Mouse (Mus musculus): ENCODE results near the gene Vasp. TPM values are rescaled to one million over a fixed set of nuclear protein-coding genes. Genes with fewer than 3 reads are reported as not detected.

Vasp gene
- polyA plus RNA-seq, 1 experiment from 2014 or later = 109 TPM

DNA sequence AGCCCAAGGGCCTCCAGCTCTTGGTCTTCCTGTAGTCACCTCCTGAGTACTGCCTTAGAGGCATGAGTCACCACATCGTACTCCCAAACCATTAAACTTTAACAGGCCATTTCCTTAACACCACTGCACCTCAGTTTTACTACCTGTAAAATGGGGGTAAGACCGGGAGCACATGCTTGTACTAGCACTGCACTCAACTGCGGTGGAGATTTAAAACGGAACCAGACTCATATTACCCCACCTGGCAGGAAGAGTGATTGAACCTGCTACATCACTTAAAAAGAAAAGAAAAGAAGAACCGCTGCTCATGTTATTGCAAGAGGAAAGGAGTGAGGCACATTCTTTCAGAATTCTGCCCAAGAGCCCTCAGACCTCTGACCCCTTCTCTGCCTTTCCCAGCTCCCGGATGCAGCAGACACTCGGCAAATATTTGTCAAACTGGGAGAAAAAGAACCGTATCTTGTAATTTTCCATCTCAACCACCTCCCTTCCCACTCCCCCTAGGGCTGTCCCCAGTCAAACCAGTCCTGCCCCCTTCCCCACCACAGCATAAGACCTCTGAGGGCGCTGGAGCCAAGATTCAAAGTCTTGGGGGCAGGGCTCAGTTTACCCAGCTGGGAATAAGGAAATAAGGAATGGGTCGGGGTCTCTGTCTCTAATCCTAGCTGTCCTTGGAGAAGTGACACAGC is 2.5 kb downstream of the Vasp start:
- H3K9ac ChIP-seq (replicated peaks; ENCODE audit: low read depth) = peak overlapping the region; percentile 78
- H3K4me1 ChIP-seq (ENCODE audit: insufficient read depth, low read depth, low read length) = peaks cover 20% of the 10 kb centered on the region; the same call in 1 of the 2 replicates
- no peaks in the 10 kb centered on the region for H3K9me3 ChIP-seq (ENCODE audit: low read length)
- peak overlapping the region; percentile 91 for H3K4me2 ChIP-seq (replicated peaks; ENCODE audit: low read depth, low read length)
- peak overlapping the region; percentile 95 for H3K27ac ChIP-seq (ENCODE audit: low read length)
- ATAC-seq = peak; percentile 39
- H3K27me3 ChIP-seq (replicated peaks; ENCODE audit: insufficient read depth, low read length) = no peaks in the 10 kb centered on the region
- 7% methylated on average over 10 of the region's 10 CpGs for WGBS
- H3K4me3 ChIP-seq (ENCODE audit: low read depth, low read length) = peak overlapping the region; percentile 90
- no peak for TF ChIP-seq CTCF (IDR thresholded peaks at IDR 0.05)
- TF ChIP-seq EP300 (IDR thresholded peaks at IDR 0.05) = no peak
- DNase-seq (ENCODE audit: low spot score) = peak; percentile 90
- H3K36me3 ChIP-seq (ENCODE audit: insufficient read depth, low read length) = no peaks in the 10 kb centered on the region; the same call in 1 of the 2 replicates

GRCm38 (mm10) chr7:19267051-19267450 is 4.6 kb downstream of the Vasp start:
- no peak for ATAC-seq
- H3K9ac ChIP-seq (replicated peaks; ENCODE audit: low read depth) = no peak overlapping the region

DNA sequence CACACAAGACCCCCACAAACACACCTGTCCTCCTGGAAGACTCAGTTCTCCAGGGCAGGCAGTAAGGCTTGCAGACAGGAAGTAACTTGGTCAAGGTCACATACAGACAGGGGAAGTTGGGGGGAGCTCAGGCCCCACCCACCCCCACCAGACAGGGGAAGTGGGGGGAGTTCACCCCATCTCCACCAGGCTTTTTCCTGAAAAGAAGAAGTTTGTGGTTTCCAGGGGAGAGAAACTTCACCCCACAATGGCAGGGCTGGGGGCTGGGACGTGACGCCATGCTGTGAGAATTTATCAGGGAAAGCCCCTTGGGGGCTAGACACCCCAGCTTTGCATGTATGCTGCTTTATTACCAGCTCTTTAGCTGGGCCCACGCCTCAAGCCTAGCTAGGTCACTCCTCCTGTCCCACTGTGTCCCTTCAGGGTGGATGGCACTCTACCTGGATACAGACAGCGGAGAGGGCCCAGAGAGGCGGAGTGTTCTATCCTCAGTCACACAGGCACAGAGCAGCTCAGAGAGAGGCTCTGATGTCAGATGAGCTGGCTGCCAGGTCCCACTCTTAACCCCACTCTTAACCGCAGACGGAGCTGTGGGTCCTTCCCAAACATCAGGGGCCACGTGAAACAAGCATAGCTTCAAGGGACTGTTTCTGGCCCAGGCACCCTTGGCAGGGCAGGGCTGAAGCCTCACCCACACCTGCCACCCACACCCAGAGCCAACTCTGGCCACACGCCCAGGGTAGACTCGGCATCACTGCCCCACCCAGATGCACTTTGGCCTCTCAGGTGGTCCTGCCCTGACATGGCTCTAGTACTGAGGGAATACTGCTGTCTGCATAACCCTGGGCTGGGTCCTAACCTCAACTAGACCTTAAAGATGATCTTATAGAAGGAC is 5.4 kb downstream of the Vasp start:
- peak overlapping the region; percentile 22; the same call in 1 of the 2 replicates for H3K4me2 ChIP-seq (replicated peaks; ENCODE audit: low read depth, low read length)
- 46% methylated on average over 10 of the region's 10 CpGs for WGBS
- ATAC-seq (peak; percentile 3; the same call in 1 of the 2 replicates), DNase-seq (ENCODE audit: low spot score) (peak; percentile 36)
- TF ChIP-seq CTCF (IDR thresholded peaks at IDR 0.05) (no peak), EP300 (IDR thresholded peaks at IDR 0.05) (no peak)
- no peaks in the 10 kb centered on the region for H3K9me3 ChIP-seq (ENCODE audit: low read length)
- peak overlapping the region; percentile 72 for H3K27ac ChIP-seq (ENCODE audit: low read length)
- H3K27me3 ChIP-seq (replicated peaks; ENCODE audit: insufficient read depth, low read length) = no peaks in the 10 kb centered on the region
- peaks cover 16% of the 10 kb centered on the region; the same call in 1 of the 2 replicates for H3K4me1 ChIP-seq (ENCODE audit: insufficient read depth, low read depth, low read length)
- H3K9ac ChIP-seq (replicated peaks; ENCODE audit: low read depth) = 0 out of 2 replicates have a peak overlapping the region, but pooled peaks have one; percentile 5
- peaks cover 14% of the 10 kb centered on the region for H3K36me3 ChIP-seq (ENCODE audit: insufficient read depth, low read length)
- H3K4me3 ChIP-seq (ENCODE audit: low read depth, low read length) = no peak overlapping the region

More at GRCm38 (mm10) chr7:19267051-19267450, 4.6 kb downstream of the Vasp start:
- Histone ChIP-seq H3K27ac (ENCODE audit: low read length) (peak overlapping the region; percentile 72), H3K4me3 (ENCODE audit: low read depth, low read length) (no peak overlapping the region), H3K4me2 (replicated peaks; ENCODE audit: low read depth, low read length) (peak overlapping the region; percentile 22; the same call in 1 of the 2 replicates), H3K36me3 (ENCODE audit: insufficient read depth, low read length) (peaks cover 10% of the 10 kb centered on the region; the same call in 1 of the 2 replicates), H3K9me3 (ENCODE audit: low read length) (no peaks in the 10 kb centered on the region), H3K4me1 (ENCODE audit: insufficient read depth, low read depth, low read length) (peaks cover 16% of the 10 kb centered on the region; the same call in 1 of the 2 replicates), H3K27me3 (replicated peaks; ENCODE audit: insufficient read depth, low read length) (no peaks in the 10 kb centered on the region)
- WGBS = 31% methylated on average over 10 of the region's 10 CpGs
- TF ChIP-seq EP300 (IDR thresholded peaks at IDR 0.05) (no peak), CTCF (IDR thresholded peaks at IDR 0.05) (no peak)
- peak; percentile 79 for DNase-seq (ENCODE audit: low spot score)

- Histone ChIP-seq H3K4me1 (ENCODE audit: insufficient read depth, low read depth, low read length) (peaks cover 16% of the 10 kb centered on the region; the same call in 1 of the 2 replicates), H3K27ac (ENCODE audit: low read length) (no peak overlapping the region), H3K27me3 (replicated peaks; ENCODE audit: insufficient read depth, low read length) (no peaks in the 10 kb centered on the region), H3K9ac (replicated peaks; ENCODE audit: low read depth) (no peak overlapping the region), H3K36me3 (ENCODE audit: insufficient read depth, low read length) (peaks cover 22% of the 10 kb centered on the region), H3K4me2 (replicated peaks; ENCODE audit: low read depth, low read length) (no peak overlapping the region; the same call in 1 of the 2 replicates), H3K4me3 (ENCODE audit: low read depth, low read length) (no peak overlapping the region), H3K9me3 (ENCODE audit: low read length) (no peaks in the 10 kb centered on the region)
- no peak for TF ChIP-seq CTCF (IDR thresholded peaks at IDR 0.05)
- TF ChIP-seq EP300 (IDR thresholded peaks at IDR 0.05) = no peak
- 66% methylated on average over 7 of the region's 7 CpGs for WGBS
- no peak for DNase-seq (ENCODE audit: low spot score)
- no peak for ATAC-seq
These were observed 6.5 kb downstream of the Vasp start for GRCm38 (mm10) chr7:19265147-19265546.

DNA sequence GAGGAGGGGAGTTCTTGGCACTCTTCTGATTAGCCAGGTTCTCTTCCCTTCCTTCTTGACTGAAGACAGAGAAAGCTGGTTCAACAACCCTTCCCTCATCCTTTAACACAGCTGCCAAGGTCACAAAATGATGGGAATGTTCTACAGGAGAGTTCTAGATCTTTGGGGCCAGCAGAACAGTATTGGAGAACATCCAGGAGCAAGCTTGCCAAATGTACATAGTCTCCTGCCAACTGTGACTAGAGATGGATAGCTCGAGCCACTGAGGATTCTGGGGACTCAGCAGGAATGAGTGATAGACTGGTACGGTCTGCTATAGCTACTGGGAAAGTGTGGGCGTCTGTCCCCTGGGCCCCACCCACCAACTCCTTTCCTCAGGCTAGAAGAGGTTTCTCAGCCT is 13.3 kb downstream of the Vasp start:
- 65% methylated on average over 3 of the region's 3 CpGs for WGBS
- H3K27ac ChIP-seq (ENCODE audit: low read length) = peak overlapping the region; percentile 78
- ATAC-seq = no peak

More for the DNA sequence above, 13.3 kb downstream of the Vasp start:
- peak; percentile 19 for DNase-seq (ENCODE audit: low spot score)
- H3K4me1 ChIP-seq (ENCODE audit: insufficient read depth, low read depth, low read length) = no peaks in the 10 kb centered on the region
- no peak overlapping the region for H3K9ac ChIP-seq (replicated peaks; ENCODE audit: low read depth)
- H3K36me3 ChIP-seq (ENCODE audit: insufficient read depth, low read length) = peaks cover 39% of the 10 kb centered on the region
- TF ChIP-seq EP300 (IDR thresholded peaks at IDR 0.05) = no peak
- no peak for TF ChIP-seq CTCF (IDR thresholded peaks at IDR 0.05)
- no peaks in the 10 kb centered on the region for H3K27me3 ChIP-seq (replicated peaks; ENCODE audit: insufficient read depth, low read length)
- no peak overlapping the region for H3K4me3 ChIP-seq (ENCODE audit: low read depth, low read length)
- H3K4me2 ChIP-seq (replicated peaks; ENCODE audit: low read depth, low read length) = no peak overlapping the region
- H3K9me3 ChIP-seq (ENCODE audit: low read length) = no peaks in the 10 kb centered on the region

Data from lung, postnatal 0 days (tissue).